Mouse (Mus musculus): ENCODE results near the gene Gpr22.

- TF ChIP-seq POLR2A (IDR thresholded peaks at IDR 0.05; ENCODE audit: control insufficient read depth, extremely low read depth, insufficient read depth, low read length, poor library complexity) (no peak), CTCF (IDR thresholded peaks at IDR 0.05; ENCODE audit: borderline replicate concordance, control insufficient read depth, extremely low read depth, insufficient read depth, low read length, poor library complexity) (no peak)
These were observed 6.2 kb downstream of the Gpr22 start for GRCm38 (mm10) chr12:31707531-31707930.

All from thymus, adult 2 months (tissue).